In the genomic region with DNA sequence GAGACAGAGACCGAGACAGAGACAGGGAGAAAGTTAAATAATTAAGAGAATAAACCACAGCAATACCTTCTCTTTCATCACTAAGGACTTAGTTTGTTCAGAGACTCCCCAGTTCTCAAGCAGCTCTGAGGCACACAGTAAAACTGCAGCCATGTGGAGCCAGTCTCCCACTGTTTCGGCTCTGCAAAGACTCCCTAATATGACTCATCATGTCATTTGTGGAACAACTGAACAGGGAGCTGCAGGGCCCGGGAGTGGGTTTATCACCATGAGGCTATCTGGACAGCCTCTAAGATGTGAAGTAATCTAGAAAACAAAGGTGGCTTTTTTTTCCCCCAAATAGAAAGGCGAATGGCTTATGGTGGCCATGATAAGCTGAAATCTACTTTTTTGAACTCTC, we compare ENCODE assay signal across 23 mouse cellular contexts.
DNase-seq lines count a peak whose midpoint lies in the region; ATAC-seq and TF ChIP-seq lines count a peak whose summit lies in the region.
"Had no signal": no experiment of that assay in that cellular context is flagged by ENCODE, and none has a peak within 500 bp of the region (broad histone marks: within the 10 kb centered on the region; RNA-seq: fewer than 3 reads in every experiment).

No protein-coding gene starts in this region.

- WGBS in stomach, embryonic 16.5 days, result 58% methylated on average over 4 of the region's 4 CpGs
- WGBS in stomach, postnatal 0 days, result 46% methylated on average over 4 of the region's 4 CpGs

- no peaks in the 10 kb centered on the region for H3K36me3 ChIP-seq in stomach, embryonic 16.5 days (ENCODE audit: control insufficient read depth, insufficient read depth, low read length)
- H3K36me3 ChIP-seq in stomach, postnatal 0 days (ENCODE audit: control insufficient read depth, insufficient read depth, low read length), result no peaks in the 10 kb centered on the region
- H3K36me3 ChIP-seq: embryonic facial prominence, embryonic 10.5 days; embryonic facial prominence, embryonic 12.5 days; forebrain, embryonic 15.5 days had no signal

- no peak overlapping the region for H3K9ac ChIP-seq in stomach, embryonic 16.5 days (ENCODE audit: low read length)
- no peak overlapping the region for H3K9ac ChIP-seq in stomach, postnatal 0 days (ENCODE audit: low read length)
- H3K9ac ChIP-seq: embryonic facial prominence, embryonic 12.5 days; forebrain, embryonic 13.5 days; forebrain, embryonic 15.5 days; forebrain, postnatal 0 days had no signal

- TF ChIP-seq EP300 in stomach, postnatal 0 days (optimal IDR thresholded peaks at IDR 0.05), result no peak

- no peak overlapping the region for H3K4me3 ChIP-seq in stomach, embryonic 16.5 days (replicated peaks; ENCODE audit: low read length)
- H3K4me3 ChIP-seq in stomach, postnatal 0 days (ENCODE audit: low read depth, low read length), result no peak overlapping the region
- H3K4me3 ChIP-seq: embryonic facial prominence, embryonic 10.5 days; embryonic facial prominence, embryonic 12.5 days; forebrain, embryonic 13.5 days; forebrain, embryonic 15.5 days had no signal

- no peaks in the 10 kb centered on the region for H3K27me3 ChIP-seq in stomach, embryonic 16.5 days (ENCODE audit: control insufficient read depth, insufficient read depth, low read length)
- H3K27me3 ChIP-seq in stomach, postnatal 0 days (ENCODE audit: control insufficient read depth, insufficient read depth, low read length), result no peaks in the 10 kb centered on the region
- H3K27me3 ChIP-seq: embryonic facial prominence, embryonic 12.5 days; forebrain, embryonic 13.5 days; forebrain, embryonic 15.5 days; Patski had no signal

- ATAC-seq in frontal cortex, adult (ENCODE audit: low TSS enrichment), result peak; percentile 88; the same call in 1 of the 2 replicates
- peak; percentile 56; the same call in 1 of the 2 replicates for ATAC-seq in stomach, embryonic 16.5 days (ENCODE audit: insufficient read depth, low FRiP score)
- ATAC-seq in stomach, postnatal 0 days (ENCODE audit: low FRiP score, low TSS enrichment), result no peak
- ATAC-seq: activated CD4-positive, CD25-positive, alpha-beta regulatory T cell, adult 4 months; forebrain, embryonic 13.5 days; forebrain, embryonic 15.5 days; forebrain, postnatal 0 days; Patski had no signal

- no peaks in the 10 kb centered on the region for H3K4me1 ChIP-seq in stomach, embryonic 16.5 days (ENCODE audit: control insufficient read depth, insufficient read depth, low read length)
- peaks cover 3% of the 10 kb centered on the region; the same call in 1 of the 2 replicates for H3K4me1 ChIP-seq in stomach, postnatal 0 days (replicated peaks; ENCODE audit: control insufficient read depth, insufficient read depth)
- H3K4me1 ChIP-seq: embryonic facial prominence, embryonic 10.5 days; embryonic facial prominence, embryonic 12.5 days; forebrain, embryonic 13.5 days; forebrain, embryonic 15.5 days had no signal

- no peak for DNase-seq in frontal cortex, postnatal 14 days (ENCODE audit: low spot score in 2 of 2)
- no peak for DNase-seq in stomach, postnatal 0 days (ENCODE audit: low spot score)
- DNase-seq in Muller cell, postnatal 12 days (ENCODE audit: inconsistent ontology term), result peak; percentile 26
- DNase-seq in brain, adult 2 months (ENCODE audit: low read depth, low spot score), result peak; percentile 65
- no peak for DNase-seq in thymus, postnatal 36 days
- DNase-seq in ovary, postnatal 10 days (ENCODE audit: low spot score), result no peak
- DNase-seq: adrenal gland, adult 8-10 months; adrenal gland, postnatal 14 days; adrenal gland, postnatal 36 days; cerebellum, adult 11-12 months; cerebellum, adult 2 months; cerebellum, adult 9-10 months; cerebellum, postnatal 10 days; cerebellum, postnatal 25 days; forebrain, postnatal 0 days had no signal

- no peak for TF ChIP-seq CTCF in stomach, postnatal 0 days (IDR thresholded peaks at IDR 0.05; ENCODE audit: low read depth)

- no peaks in the 10 kb centered on the region for H3K9me3 ChIP-seq in stomach, embryonic 16.5 days (replicated peaks; ENCODE audit: control insufficient read depth, low read length)
- H3K9me3 ChIP-seq in stomach, postnatal 0 days (ENCODE audit: control insufficient read depth, low read length), result no peaks in the 10 kb centered on the region
- H3K9me3 ChIP-seq: embryonic facial prominence, embryonic 10.5 days; embryonic facial prominence, embryonic 12.5 days; forebrain, embryonic 13.5 days; forebrain, embryonic 15.5 days had no signal

- no peak overlapping the region for H3K4me2 ChIP-seq in stomach, embryonic 16.5 days (ENCODE audit: low read depth, low read length)
- no peak overlapping the region for H3K4me2 ChIP-seq in stomach, postnatal 0 days (replicated peaks; ENCODE audit: low read depth)
- H3K4me2 ChIP-seq: embryonic facial prominence, embryonic 12.5 days; forebrain, embryonic 13.5 days; forebrain, embryonic 15.5 days had no signal

- H3K27ac ChIP-seq in stomach, embryonic 16.5 days (ENCODE audit: low read length), result no peak overlapping the region
- no peak overlapping the region for H3K27ac ChIP-seq in stomach, postnatal 0 days (replicated peaks)
- H3K27ac ChIP-seq: embryonic facial prominence, embryonic 10.5 days; embryonic facial prominence, embryonic 12.5 days; forebrain, embryonic 13.5 days; forebrain, embryonic 15.5 days had no signal

Comparison
In these comparisons a context has a peak if more than half of its experiments do, and no peak if none do; other contexts are left out.
1. DNase-seq: peak in Muller cell, postnatal 12 days (single experiment) and brain, adult 2 months (single experiment); none in frontal cortex, postnatal 14 days (0 of 2), stomach, postnatal 0 days (single experiment), thymus, postnatal 36 days (0 of 2) and ovary, postnatal 10 days (single experiment).